Mouse (Mus musculus) limb, embryonic 14.5 days (tissue): ENCODE results near the gene Ppox. TPM values are rescaled to one million over a fixed set of nuclear protein-coding genes. Genes with fewer than 3 reads are reported as not detected.
A peak's percentile ranks its signal among the peaks of the same experiment; 100 is the strongest.

Source experiments
- ATAC-seq: fragments of 200-750 bp; cut with Nextera tagmentation; 2 replicates; pipeline ENCODE4 v1.8.0; 2017; ENCODE audit warnings: low read depth, moderate number of reproducible peaks, moderate TSS enrichment; ENCODE audit not compliant: low FRiP score
- DNase-seq: peaks from one replicate; pipeline ENCODE4 v3.0.0-alpha.2; 2015; ENCODE audit warnings: low spot score
- H3K27ac ChIP-seq: fragments of 300-500 bp; sonication (generic); replicated peaks from 2 replicates; pipeline ENCODE4 v1.5.1; 2014; ENCODE audit warnings: low read depth, mild to moderate bottlenecking, low read length, moderate library complexity, mixed read lengths
- H3K27me3 ChIP-seq: fragments of 300-500 bp; sonication (generic); 2 replicates; pipeline ENCODE4 v1.6.1; 2014; ENCODE audit warnings: low read length, mixed read lengths; ENCODE audit not compliant: control insufficient read depth, insufficient read depth
- H3K36me3 ChIP-seq: fragments of 300-500 bp; sonication (generic); 2 replicates; pipeline ENCODE4 v1.6.1; 2014; ENCODE audit warnings: mild to moderate bottlenecking, low read length, moderate library complexity, mixed read lengths; ENCODE audit not compliant: control insufficient read depth, insufficient read depth
- H3K4me1 ChIP-seq: fragments of 300-500 bp; sonication (generic); 2 replicates; pipeline ENCODE4 v1.6.1; 2014; ENCODE audit warnings: antibody characterized with exemption, low read length, mixed read lengths; ENCODE audit not compliant: control insufficient read depth, insufficient read depth
- H3K4me2 ChIP-seq: fragments of 300-500 bp; sonication (generic); replicated peaks from 2 replicates; pipeline ENCODE4 v1.6.1; 2014; ENCODE audit warnings: low read depth, mild to moderate bottlenecking, low read length, moderate library complexity; ENCODE audit not compliant: severe bottlenecking
- H3K4me3 ChIP-seq: fragments of 300-500 bp; sonication (generic); replicated peaks from 2 replicates; pipeline ENCODE4 v1.5.1; 2014; ENCODE audit warnings: low read length
- H3K9ac ChIP-seq: fragments of 300-500 bp; sonication (generic); 2 replicates; pipeline ENCODE4 v1.6.1; 2014; ENCODE audit warnings: mild to moderate bottlenecking, low read depth, low read length, moderate library complexity; ENCODE audit not compliant: severe bottlenecking
- H3K9me3 ChIP-seq: fragments of 300-500 bp; sonication (generic); 2 replicates; pipeline ENCODE4 v1.6.1; 2016; ENCODE audit warnings: low read length; ENCODE audit not compliant: control insufficient read depth
- POLR2A ChIP-seq: fragments of 200-500 bp; IDR thresholded peaks from 2 replicates; pipeline ENCODE4 v1.8.0; 2012; ENCODE audit warnings: inconsistent platforms, mild to moderate bottlenecking, moderate library complexity, borderline replicate concordance; ENCODE audit not compliant: insufficient read depth, insufficient read length; ENCODE audit errors: extremely low read depth
- WGBS: fragments of 180-500 bp; shearing (Covaris S2); extraction: QIAGEN DNeasy Blood & Tissue Kit; methylation state at CpG from one replicate; pipeline ENCODE4 v1.1.7; 2014; 5-methylcytosine and 5-hydroxymethylcytosine counted together
- polyA plus RNA-seq, 2 experiments: library from polyadenylated mRNA; depleted of rRNA in 1 of 2; stranded (reverse) in 1 of 2; unstranded in 1 of 2; fragments of >200 nt; fragmentation: Nextera tagmentation in 1 of 2; extraction: Ambion mirVana in 1 of 2; gene quantifications; 2 replicates each; pipeline versions ENCODE4 v1.2.1 to v1.2.3; 2012 to 2014

The Ppox gene
- polyA plus RNA-seq, 2 experiments: 55.7 to 133 TPM

DNA sequence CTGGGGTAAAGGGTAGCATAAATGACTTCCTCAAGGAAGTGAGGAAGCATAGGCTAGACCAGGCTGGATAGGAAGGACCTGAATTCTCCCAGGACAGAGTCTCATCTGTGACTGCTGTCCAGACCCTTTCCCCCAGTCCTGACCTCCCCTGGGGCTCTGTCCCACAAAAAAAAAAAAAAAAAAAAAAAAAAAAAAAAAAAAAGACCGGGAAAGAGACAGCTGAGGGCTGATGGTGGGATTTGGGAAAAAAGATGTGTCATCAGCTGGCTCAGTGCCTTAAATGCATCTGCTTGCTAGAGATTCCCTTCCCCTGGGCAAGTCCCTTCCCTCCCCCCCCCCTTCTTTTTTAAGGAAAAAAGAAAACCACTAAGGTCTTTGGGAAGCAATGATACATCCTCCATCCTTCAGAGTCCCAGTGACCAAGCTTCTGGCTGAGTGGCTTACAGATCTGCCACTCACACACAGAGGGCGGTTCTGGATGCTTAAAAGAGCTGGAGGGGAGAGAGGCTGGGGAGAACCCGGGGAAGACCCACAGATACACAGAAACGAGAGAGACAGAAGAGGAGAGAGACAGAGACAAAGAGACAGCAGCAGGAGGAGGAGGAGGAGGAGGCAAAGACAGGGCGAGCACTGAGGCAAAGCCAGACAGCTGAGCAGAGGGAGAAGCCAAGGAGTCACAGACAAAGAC, 30.9 kb downstream of the Ppox start, which contains the start of gene Adamts4:
TSS of gene Adamts4 (plus strand) at position 509 of the 688 bp plus-strand sequence.
- peak within 1 kb of the TSS; percentile 39 for H3K4me3 ChIP-seq
- H3K27ac ChIP-seq: peak within 1 kb of the TSS; percentile 94
- 20% methylated on average over 5 of the region's 5 CpGs for WGBS
- H3K4me1 ChIP-seq: peaks cover 45% of the 10 kb centered on the region
- no peak for TF ChIP-seq POLR2A
- H3K9ac ChIP-seq: peak within 1 kb of the TSS; percentile 52
- H3K4me2 ChIP-seq: peak within 1 kb of the TSS; percentile 70
- H3K36me3 ChIP-seq: peaks cover 14% of the 10 kb centered on the region
- H3K9me3 ChIP-seq: no peaks in the 10 kb centered on the region
- peak; percentile 82 for DNase-seq
- no peak for ATAC-seq
- no peaks in the 10 kb centered on the region for H3K27me3 ChIP-seq

DNA sequence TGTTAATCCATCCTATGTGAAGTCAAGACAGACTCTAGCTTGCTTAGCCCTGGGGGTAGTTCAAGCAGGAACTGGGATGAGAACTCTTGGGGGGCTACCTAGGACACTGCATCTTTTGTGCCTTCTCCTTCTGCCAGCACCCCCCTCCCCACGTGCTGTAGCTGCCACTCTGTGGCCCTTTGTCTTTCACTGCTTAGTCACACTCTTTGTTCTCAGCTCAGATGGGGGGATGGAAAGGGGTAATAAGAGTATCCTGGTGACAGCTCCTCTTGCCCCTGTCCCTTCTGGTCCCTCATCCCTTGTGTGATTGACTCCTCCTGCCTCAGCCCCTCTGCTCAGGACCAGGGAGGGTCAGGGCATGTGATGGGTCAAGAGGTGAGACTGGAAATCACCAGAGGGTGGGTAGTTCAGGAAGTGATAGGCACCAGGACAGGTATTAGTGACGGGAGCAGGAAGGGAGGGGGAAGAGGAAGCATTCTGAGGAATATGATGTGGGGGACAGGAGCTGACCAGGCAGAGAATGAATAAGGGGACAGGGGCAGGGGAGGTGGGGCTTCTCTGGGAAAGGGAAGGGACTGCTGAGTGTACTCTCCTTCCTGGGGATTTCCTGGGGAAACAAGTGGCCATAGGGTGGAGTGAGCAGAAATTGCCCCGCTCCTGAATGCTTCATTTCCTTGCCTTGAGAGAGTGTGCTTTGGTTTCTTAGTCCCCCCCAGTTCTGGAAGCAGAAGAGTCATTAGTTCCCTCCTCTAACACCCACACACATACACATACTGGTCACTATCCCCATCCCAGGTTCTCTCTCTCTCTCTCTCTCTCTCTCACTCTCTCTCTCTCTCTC, 32.4 kb downstream of the Ppox start:
- 64% methylated on average over 3 of the region's 3 CpGs for WGBS
- Histone ChIP-seq H3K4me1 (peaks cover 45% of the 10 kb centered on the region), H3K27me3 (no peaks in the 10 kb centered on the region), H3K9me3 (no peaks in the 10 kb centered on the region), H3K9ac (no peak overlapping the region), H3K27ac (peak overlapping the region; percentile 69), H3K36me3 (peaks cover 17% of the 10 kb centered on the region), H3K4me2 (no peak overlapping the region), H3K4me3 (no peak overlapping the region)
- no peak for DNase-seq
- TF ChIP-seq POLR2A: no peak
- no peak for ATAC-seq

DNA sequence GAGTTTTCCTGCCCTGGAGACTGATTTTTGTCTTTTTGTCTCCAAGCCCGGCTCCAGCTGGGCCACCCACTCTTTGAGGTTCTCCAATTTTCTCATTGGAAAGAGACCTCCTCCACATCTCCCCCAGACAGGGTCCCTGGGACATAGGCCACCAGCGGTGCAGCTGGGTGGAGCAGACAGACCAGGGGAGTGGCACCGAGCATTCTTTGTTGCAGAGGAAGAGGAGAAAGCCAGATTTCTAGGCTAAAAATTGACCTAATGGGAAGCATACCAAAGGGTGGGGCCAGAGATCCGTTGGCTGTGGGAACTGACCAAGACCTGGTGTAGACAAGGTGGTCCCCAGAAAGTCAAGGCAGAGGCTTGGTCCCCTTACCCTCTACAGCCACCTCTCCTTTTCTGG, 33.1 kb downstream of the Ppox start:
- no peak for ATAC-seq
- Histone ChIP-seq H3K4me2 (peak overlapping the region; percentile 50), H3K36me3 (peaks cover 23% of the 10 kb centered on the region), H3K4me1 (peaks cover 45% of the 10 kb centered on the region), H3K27me3 (no peaks in the 10 kb centered on the region), H3K4me3 (peak overlapping the region; percentile 71; the same call in 1 of the 2 replicates), H3K27ac (peak overlapping the region; percentile 69), H3K9me3 (no peaks in the 10 kb centered on the region), H3K9ac (no peak overlapping the region)
- no peak for TF ChIP-seq POLR2A
- WGBS: 23% methylated on average over 4 of the region's 4 CpGs
- DNase-seq: no peak

DNA sequence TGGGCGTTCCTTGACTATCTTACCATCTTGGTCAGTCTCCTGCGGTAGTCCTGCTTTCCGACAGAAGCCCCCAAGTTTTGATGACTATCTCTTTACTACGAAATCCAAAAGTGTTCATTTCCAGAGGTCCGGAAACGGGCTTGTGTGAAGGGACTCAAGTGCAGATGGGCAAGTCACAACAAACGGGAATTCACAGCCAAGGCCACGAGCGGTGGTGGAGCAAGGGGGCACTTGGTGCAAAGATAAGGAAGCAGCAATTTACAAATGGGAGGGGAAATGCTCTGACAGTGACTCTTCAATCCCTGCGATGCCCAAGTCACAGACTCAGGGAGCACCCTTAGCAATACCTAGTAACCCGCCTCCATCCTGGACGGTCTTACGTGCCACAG, 33.5 kb downstream of the Ppox start:
- H3K36me3 ChIP-seq: peaks cover 28% of the 10 kb centered on the region
- H3K4me1 ChIP-seq: peaks cover 42% of the 10 kb centered on the region
- 13% methylated on average over 13 of the region's 13 CpGs for WGBS
- H3K9ac ChIP-seq: peak overlapping the region; percentile 38; the same call in 1 of the 2 replicates
- H3K9me3 ChIP-seq: no peaks in the 10 kb centered on the region
- peak overlapping the region; percentile 69 for H3K27ac ChIP-seq
- DNase-seq: no peak
- H3K4me2 ChIP-seq: peak overlapping the region; percentile 50
- H3K4me3 ChIP-seq: peak overlapping the region; percentile 71
- no peak for TF ChIP-seq POLR2A
- no peak for ATAC-seq
- no peaks in the 10 kb centered on the region for H3K27me3 ChIP-seq

DNA sequence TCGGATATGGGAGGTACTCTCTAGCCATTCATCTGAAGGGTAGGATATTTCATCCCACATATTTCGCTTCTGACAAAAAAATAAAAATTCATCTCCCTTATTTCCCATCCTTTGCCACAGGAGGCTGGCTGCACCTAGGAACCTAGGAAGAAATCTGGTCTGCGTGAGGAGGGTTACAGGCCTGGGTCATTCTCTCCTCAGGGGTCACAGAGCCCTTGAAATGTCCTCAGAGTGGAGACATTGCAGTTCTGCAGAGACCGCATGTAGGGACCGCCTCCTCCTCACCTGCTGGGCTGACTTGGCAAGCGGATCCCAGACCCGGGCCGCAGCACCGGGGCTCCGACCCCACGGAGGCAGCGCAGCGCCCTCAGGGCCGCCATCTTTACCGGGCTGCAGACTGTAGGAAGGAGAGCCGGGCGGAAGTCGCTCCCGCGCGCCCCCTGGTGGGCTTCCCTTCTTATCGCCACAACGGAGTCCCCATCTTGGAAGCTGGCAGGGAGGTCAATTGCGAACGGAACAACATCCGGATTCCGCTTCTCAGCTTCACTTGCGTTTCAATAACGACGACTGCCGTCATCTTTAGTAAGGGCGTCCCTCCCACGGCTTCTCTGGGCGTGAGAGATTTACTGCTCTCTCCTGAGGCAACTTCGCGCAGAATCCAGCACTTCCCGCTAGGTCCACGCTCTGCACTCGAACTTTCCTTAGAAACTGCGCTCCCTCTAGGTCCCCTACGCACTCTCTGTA, 34.1 kb downstream of the Ppox start:
- Histone ChIP-seq H3K27me3 (no peaks in the 10 kb centered on the region), H3K9ac (peak overlapping the region; percentile 83), H3K4me1 (peaks cover 39% of the 10 kb centered on the region), H3K36me3 (peaks cover 33% of the 10 kb centered on the region), H3K4me3 (peak overlapping the region; percentile 71), H3K9me3 (no peaks in the 10 kb centered on the region), H3K27ac (peak overlapping the region; percentile 69), H3K4me2 (peak overlapping the region; percentile 80)
- under 1% methylated on average over 41 of the region's 41 CpGs for WGBS
- peak; percentile 94 for TF ChIP-seq POLR2A
- DNase-seq: peak; percentile 100
- ATAC-seq: peak; percentile 92
